Mouse (Mus musculus) 3T3-L1 (cell line): ENCODE results near the gene Chit1.

Source experiments
- DNase-seq: peaks from one replicate; pipeline ENCODE4 v3.0.0-alpha.2; 2015; ENCODE audit warnings: low read depth, low spot score

Chit1 gene

DNA sequence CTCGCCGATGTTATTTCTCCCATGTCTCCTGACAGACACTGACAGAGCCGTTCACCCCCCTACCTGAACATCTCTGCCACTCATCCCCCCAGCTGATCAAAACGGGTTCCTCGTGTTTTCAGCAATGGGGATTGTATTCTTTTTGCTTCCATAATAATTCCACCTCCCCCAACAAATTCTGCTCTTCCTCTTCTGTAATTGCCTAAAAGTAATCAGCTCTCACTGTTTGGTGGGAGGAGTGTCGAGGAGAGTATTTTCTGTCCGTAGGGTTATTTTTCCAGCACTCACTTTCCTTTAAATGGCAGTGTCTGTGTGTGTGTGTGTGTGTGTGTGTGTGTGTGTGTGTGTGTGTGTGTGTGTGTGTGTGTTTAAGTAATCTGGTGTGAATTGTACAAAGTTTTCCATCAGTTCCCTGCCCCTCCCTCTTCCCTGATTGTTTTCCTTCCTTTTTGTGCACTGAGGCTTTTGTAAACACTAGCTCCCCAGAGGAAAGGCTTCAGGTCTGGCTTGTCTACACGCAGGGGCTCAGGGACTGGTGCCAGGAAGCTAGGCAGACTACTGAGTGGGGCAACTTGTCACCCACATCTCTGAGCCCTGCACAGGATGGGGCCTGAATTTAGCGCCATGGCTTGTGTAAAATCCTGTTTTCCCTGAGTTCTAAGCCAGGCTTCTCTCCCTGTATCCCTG is 31.4 kb upstream of the Chit1 start:
- DNase-seq, result no peak

DNA sequence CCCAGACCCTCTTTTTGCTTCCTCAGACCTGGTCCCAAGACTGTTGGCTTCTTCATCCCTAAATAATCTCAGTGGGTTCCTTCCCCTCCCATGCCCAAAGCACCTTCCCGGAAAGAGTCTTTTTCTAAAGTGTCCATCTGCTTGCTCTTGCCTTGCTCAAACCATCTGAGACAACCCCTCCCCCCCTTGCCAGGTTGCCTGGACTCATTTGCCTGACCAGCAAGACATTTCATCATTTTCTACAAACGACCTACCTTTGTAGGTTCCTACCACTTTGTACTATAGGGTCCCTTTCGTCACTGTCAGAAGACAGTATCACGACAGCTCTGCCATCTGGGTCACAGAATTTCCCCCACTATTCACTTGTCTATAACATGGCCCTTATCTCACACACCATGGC is 30.6 kb upstream of the Chit1 start:
- no peak for DNase-seq

DNA sequence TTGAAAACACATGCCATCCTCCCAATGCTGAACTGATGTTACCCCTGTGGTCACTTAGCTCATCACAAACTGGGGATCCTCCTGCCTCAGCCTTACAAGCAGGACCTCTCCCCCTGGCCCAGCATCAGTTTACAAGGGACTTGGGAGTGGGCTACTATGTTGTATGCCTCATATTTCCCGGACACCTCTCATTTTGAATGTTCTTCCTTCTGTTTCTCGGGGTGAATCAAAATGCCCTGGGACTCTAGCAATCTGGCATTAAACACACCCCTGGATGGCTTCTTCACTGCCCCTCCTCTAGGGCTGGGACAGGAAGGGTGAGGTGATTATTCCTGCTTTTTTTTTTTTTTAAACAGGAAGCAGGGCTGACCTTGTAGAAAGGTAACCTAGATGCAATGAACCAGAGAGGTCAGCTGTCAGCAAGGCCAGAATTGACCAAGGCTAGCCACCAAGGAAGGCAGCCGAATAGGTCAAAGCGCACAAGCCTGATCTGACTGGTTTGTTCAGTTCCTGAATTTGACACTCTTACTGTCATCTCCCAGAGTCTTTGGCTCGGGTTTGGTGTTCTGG is 30.1 kb upstream of the Chit1 start:
- no peak for DNase-seq

DNA sequence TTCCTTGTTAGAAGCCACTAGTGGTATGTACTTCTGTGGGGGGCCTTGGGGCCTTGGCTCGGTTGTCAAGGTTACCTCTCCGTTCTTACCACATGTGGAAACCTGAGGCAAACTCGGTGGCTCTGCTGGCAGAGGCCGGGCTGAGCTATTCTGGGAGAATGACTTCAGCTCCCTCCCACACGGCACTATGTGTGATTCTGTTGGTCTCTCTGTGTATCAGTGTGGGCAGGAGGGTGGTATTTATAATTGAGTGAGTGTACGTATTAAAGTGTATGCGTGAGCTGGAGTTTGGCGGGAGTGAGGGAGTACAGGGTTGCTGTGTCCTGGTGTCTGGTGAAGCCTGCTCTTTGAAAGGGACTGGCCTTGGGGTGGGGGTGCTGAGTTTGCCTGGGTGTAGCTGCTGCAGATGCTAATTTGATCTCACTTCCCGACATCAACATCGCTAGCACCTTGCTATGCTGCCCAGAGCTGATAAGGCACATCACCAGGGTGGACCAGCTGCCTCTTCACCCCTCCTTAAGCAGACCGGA is 28.0 kb upstream of the Chit1 start:
- no peak for DNase-seq

DNA sequence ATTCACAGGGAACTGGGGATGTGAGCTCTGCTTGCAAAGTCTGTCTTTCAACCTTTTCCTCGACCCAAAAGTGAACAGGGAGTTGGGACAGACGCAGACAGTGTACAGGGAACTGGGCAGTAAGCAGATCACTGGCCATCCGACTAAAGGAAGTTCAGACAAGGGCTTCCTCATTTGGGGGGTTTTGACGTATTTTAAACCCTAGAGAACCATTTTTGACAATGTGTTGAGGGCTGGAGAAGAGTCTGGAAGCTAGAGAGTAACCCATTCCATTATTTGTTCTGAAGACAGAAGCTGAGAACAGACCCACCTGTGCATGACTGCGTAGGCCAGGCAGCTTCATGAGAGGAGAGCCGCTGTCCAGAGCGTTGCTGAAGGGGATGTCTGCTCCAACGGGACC is 27.4 kb upstream of the Chit1 start:
- DNase-seq, result no peak

DNA sequence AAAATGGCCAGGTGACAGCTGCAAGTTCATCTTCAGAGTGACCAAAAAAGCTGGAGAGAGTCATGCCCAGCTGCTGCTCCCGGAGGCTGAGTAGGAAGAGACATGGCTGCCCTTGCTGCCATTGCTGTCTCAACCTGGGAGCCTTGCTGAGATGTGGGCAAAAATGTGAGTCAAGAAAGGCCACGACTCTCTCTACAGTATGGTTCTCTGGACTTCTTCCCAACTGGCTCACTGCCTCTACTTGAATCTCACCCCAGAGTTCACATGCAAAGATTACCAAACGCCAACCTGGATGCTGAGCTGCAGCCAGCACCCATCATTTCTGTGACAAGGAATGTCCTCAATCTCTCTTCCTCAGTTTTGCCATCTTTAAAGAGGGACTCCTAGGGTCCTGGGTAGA is 26.9 kb upstream of the Chit1 start:
- DNase-seq, result no peak

DNA sequence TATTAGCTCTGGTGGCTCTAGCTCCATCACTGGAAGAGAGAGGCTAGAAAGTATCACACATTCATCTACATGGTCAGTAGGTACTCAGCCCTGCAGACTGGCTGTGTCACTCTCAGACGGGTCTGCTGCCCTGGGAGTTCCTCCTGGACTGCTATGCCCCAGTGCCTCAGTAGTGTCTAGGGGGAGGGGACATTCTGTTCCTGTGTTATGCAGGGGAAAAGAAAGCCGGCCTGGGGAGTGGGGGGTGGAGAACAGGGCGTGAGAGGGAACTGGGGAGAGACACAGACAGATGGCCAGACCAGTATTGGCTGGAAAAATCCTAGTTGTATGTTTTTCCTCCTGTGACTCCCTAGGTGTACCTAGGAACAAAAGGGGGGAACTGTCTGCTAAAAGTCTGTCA is 25.0 kb upstream of the Chit1 start:
- DNase-seq, result no peak

DNA sequence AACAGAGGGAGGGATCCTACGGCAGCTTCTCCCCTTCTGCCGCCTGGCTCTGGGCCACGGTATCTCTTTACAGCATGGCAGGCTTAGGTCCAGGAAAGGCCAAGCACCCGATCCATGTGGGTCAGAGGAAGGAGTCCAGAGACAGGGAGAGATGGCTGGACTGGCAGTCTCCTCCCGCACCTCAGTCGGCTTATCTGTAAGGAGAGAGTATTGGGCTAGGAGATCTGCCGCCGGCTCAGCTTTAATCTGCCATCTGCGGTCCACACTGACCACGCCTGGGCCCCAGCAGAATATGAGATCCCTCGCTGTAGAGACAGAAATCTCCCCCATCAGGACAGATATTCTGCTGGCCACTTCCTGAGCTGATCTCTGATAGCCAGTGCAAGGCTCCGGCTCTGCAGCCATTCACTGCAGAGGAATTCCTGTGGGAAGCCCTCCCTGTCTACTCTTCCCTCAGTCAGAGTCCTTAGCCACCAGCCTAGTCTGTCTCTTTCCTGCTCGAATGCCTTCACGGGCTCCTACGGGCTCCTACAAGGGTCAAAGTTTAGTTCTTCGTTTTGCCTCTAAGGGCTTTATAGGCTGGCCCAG is 24.1 kb upstream of the Chit1 start:
- no peak for DNase-seq

DNA sequence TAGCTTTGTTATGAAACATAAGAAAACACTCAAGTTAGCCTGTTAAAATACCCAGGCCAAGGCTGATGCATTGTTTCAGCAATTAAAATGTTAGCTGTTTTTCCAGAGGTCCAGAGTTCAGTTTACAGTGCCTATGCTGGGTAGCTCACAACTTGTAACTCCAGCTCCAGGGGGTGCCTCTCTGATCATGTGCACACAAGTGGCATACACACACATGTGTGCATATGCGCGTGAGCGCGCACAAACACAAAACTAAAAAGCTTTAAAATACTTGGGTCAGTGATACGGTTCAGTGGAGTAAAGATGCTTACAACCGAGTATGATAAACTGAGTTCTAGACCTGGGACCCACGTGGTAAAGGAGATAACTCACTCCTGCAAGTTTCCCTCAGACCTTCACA is 22.0 kb upstream of the Chit1 start:
- DNase-seq, result no peak

DNA sequence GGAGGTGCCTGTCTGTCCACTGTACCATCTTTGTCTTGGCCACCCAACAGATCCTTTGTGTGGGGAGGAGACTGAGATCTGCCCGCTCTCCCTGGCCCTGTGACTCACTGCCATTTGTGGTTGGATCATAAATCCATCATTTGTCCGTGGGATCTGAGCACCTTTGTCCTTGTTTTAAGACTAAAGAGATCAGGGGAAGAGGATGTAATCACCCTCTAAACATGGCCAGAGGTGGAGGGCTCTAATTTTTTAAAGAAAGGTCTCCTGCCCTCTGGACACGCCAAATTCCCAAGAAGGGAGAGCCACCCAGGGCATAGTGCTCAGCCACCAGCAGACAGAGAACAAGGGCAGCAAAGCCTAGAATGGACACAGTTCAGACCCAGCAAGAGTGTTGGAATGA is 19.2 kb upstream of the Chit1 start:
- peak; percentile 72 for DNase-seq

DNA sequence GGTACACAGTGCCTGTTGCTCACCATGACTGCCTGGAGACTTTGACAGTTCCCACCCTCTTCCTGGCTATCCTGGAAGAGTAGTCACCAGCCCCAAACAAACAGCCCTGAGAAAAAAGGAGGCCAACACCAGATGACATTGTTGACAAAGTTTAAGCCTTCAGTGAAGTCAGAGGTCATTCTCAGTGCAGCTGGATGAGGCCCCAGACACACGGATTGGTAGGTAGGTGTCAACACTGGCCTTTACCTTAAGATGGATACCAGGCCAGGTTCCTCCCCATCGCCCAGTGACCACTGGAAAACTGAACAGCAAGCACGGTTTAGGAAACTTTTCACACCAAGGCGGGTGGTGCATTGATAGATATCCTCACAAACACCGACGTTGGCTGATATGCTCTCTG is 18.7 kb upstream of the Chit1 start:
- peak; percentile 45 for DNase-seq

DNA sequence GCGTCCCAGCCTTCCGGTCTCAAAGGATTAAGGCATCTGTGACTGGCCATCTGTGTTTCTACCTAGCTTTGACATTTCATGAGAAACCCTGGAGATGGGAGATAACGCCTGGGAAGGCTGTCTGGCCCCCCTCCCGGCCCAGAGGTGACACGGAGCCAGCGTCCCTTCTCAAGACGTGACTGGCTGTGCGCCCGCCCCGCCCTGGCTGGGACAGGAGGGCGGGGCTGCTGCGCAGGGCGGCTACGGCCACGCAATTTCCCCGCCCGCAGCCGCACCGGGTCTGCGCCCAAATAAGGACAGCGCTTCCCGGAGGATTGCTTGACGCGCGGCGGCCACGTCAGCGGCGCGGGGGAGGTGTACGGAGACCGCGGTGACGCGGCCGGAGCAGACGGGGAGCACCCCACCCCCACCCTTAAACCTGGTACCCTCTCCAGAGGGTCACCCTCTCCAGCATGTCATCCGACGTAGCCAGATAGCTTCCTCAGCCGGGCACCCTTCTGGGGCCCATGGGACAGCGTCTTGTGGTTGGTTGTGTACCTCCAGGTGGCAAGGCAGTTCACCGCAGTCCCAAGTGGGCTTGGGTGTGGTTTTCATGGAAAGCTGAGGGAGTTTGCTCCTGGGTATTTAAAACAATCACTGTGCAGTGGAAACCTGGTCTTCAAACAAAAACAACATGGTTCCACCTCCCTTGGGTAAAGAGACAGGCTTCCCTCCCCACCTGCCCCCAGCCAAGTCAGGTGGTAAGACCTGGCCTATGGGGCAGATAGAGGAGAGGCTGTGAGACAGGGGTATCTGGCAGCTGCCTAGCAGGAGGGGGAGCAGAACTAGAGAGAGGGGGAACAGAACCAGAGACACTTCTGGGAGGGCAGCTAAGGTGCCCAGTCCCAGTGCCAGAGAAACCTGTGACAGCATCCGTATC is 17.9 kb upstream of the Chit1 start:
- peak; percentile 83 for DNase-seq

DNA sequence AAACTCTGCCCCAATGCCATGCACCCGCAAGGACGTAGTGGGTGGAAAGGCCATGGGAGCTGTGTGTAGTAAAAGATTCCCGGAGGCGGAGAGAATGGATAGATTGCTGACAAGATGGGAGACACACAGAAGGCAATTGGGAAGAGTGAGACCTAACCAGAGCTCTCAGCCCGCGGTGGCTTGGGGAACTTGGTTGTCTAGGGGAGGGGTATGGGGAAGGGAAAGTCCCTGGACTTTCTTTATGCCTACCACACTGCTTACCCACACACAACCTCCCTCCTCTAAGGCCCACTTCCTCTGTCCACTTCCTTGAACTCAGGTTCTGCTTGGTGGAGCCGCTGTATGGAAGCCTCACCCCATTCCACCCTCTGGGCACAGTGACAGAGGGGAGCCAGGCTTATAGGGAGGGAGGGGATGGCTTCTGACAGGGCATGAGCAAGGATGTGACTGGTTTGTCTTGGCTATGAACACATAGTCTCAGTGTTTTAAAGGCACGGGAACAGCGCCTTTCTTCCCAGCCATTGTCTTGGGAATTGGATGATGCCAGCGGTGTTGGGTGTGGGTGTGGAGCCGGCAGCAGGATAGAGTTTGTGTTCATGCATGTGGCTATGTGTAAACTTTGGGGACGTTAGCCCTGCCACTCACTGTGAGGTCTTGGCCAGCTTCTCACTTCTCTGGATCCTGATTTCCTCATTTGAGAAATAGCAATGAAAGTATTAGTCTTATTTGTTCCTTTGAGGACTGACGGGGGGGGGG is 17.1 kb upstream of the Chit1 start:
- DNase-seq, result no peak

DNA sequence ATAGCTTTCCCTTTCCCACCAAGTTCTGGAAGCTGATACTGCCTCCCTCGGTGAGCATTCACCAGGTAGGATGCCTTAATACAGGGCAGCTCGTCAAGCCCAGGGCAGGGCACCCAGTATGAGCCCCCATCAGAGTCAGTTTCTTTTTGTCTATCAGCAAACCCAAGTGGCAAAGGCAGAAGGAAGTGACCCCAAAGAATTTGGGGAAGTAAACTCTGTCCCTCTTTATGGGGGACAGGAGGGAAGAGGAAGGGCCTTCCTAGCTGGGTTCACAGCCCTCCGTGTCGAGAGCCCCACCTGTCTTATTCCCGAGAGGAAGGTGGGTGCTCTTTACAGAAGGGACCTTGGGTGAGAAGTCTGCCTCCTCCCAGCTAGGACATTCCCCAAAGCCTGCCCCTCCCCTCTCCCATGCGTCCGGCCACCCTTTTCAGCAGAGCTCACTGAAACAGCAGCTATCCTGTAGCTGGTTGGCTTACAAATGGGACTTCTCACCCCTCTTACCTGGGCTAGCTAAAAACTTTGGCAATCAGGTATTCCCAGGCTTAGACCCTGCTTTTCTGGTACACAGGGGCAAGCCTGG is 15.9 kb upstream of the Chit1 start:
- DNase-seq, result no peak

DNA sequence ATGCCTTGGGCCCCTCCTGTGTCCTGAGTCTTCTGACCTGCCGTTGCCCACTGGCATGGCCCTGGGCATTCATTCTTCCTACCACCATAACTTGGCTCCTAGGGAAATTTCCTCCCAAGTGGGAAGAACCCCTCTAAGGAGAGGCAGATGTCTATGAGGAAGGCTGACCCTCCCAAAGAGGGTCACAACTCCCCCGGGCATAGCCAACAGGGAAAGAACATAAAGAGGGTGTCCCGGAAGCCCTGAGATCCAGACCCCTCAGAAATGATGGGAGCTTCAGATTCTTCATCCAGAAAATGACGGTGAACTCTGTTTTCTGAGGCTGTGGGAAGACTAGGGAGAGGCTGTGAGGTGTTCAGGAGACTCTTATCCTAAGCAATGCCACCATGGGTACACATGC is 15.3 kb upstream of the Chit1 start:
- no peak for DNase-seq

DNA sequence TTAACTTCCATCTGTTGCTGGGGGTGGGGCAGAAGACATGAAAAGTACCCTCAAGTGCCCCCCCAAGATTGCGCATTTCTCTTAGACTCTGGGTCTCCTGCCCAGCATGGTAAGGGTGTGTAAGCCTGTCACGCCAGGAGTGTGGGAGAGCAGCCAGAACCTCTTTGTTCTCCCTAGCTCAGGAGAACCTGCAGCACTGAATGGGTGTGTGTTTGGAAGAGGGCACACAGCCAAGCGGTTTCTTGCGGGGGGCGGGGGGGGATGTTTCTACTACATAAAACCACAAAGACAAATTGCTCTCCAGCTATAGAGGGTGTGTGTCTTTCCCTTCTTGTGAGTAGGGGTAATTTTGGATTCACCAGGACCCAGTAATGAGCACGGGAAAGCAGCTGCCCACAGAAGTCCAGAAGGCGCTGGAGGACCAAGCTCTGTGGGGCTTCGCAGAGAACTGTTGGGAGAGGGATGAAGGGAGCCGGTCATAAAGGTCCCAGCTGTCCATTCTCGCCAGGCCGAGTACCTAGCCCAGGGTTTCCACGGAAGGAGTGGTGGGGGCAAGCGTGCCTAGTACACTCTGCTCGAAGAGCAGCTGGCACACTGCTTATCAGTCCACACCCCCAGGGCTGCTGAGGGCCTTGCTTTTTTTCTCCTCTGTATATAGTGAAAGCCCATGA is 14.6 kb upstream of the Chit1 start:
- DNase-seq, result peak; percentile 43

DNA sequence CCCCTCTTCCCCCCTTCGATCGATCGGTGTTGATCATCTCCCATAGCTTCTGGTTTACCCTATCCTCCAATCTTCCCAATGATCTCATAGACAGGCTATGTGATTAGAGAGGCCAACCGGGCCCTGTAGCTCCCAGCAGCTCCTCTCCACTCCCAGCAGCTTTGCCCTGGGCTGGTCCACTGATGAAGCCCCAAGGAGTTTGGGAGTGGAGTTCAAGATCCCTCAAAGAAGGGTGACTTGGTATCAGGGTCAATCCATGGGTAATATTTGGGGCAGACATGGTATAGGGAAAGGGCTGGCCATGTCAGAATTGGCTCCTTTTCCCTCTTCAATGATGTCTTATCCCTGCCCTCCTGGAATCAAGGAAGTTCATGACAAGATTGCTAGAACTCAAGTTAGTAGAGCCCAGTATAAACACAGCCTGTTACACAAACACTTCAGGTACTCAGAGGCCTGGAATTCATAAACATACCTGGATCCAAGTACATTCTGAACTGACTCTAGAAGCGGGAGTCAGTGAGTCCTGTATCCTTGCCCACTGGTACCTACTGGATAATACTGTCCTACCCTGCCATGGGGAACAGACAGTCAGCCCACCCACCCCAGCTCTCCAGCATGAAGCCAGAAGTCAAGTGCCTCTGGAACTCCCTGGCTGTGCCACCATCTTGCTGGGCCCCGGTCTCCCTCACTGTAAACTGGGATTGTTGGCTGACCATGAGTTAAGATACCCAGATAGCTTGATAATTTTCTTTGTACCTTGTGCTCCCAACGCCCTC is 13.8 kb upstream of the Chit1 start:
- DNase-seq, result no peak

DNA sequence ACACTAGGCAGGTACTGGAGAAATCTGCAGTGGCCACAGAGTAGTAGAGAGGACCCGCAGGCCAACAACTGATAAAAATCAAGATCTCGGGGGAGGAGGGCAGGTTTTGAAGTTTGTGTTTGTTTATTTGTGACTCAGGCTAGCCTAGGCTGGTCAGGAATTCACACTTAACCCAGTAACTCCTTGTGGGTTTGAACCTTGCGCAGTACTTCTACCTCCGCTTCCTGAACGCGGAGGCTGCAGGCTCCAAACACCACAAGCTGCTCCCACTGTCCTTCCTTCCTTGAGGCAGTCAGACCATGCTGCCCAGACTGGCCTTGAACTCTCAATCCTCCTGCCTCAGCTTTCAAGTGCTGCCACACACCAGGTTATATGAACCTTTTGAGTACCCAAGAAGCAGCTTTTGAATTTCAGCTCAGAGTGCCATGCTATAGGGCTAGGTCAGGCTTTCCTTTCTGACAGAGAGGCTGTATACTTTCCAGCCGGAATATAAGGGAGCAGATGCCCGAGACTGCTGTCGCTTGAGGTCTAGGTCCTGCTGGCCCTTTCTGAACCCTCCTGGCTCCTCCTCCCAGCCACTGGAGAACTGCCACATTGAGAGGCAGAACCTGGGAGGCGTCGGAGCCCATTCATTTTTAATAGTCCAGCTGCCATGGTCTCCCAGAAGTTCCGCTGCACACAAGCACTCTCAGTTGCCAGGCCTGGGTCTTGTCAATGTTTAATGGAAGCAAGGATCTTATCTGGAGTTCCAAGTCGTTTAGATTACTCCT is 12.9 kb upstream of the Chit1 start:
- peak; percentile 54 for DNase-seq
